Mouse (Mus musculus): ENCODE measurements around the gene Gpr55. TPM values are rescaled to one million over a fixed set of nuclear protein-coding genes. Genes with fewer than 3 reads are reported as not detected.

Gene Gpr55
- 9.4 TPM for polyA plus RNA-seq (2014; fragmentation: Illumina TruSeq; extraction: RNeasy Lipid Tissue Mini Kit (QIAGEN cat#74804); ENCODE audit: low read depth, low replicate concordance)

DNA sequence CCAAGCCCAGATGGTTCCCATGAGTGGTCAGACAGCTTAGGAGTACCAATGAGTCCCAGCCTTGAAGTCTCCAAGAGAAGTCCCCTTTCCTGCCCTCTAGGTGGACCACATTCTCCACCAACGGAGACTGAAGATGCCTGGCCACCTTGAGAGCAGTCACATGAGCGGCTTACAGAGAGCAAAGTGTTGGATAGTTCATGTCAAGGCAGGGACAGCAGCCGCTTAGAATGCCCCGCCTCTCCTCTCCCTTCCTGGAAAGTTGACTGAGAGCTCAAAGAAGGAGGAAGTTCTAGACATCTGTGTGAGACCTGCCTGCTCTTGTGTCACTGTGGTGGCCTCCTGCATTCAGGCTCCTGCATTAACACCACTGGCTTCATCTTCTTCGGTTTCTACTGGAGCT lies at the start of gene Gpr55:
Gpr55 (minus strand) TSS at position 135 of the 400 bp plus-strand sequence.

DNA sequence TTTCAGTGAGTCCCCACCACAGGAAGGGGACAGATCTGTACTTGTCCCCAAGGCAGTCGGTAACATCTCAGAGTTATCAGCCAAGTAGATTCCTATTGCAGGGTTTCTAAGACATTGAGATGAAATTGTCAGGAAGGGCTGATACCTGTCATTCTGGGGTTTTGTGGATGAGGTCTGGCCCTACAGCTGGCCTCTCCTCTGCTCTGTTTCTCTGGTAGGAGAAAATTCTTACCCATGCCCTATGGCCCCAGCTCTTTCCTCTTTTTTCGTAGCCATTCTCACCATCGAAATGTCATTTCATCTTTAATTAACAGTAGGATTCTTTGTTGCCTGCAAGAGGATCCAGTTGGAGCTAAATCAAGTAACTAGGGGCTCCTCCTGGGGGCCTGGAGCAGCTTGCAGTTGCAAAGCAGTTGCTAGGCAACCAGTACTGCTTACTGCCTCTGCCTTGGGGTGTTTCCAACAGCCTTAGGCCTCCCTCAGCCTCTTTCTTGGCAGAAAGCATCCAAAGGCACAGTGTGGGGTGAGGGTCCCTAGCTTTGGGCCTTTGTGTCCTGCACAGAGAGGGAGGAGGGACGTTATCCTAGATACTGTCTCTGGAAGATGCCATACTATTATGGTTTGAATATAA lies 32.6 kb downstream of the Gpr55 start, which contains the start of gene 4933407L21Rik:
4933407L21Rik (plus strand) TSS at position 427 of the 631 bp plus-strand sequence.

GRCm38 (mm10) chr1:85894231-85894747 lies 66.5 kb downstream of the Gpr55 start, which contains the start of gene Itm2c:
TSS of gene Itm2c (plus strand) at chr1:85894281.

Other genes starting within 250 kb of the Gpr55 start
- 2.6 TPM for gene A630001G21Rik, start 182.4 kb downstream of the Gpr55 start, polyA plus RNA-seq (2014; fragmentation: Illumina TruSeq; extraction: RNeasy Lipid Tissue Mini Kit (QIAGEN cat#74804); ENCODE audit: low read depth, low replicate concordance)
- gene Cab39, start 167.6 kb downstream of the Gpr55 start, polyA plus RNA-seq (2014; fragmentation: Illumina TruSeq; extraction: RNeasy Lipid Tissue Mini Kit (QIAGEN cat#74804); ENCODE audit: low read depth, low replicate concordance), result 307 TPM
- 24.6 TPM for gene Itm2c, start 66.7 kb downstream of the Gpr55 start, polyA plus RNA-seq (2014; fragmentation: Illumina TruSeq; extraction: RNeasy Lipid Tissue Mini Kit (QIAGEN cat#74804); ENCODE audit: low read depth, low replicate concordance)
- gene 4933407L21Rik, start 32.5 kb downstream of the Gpr55 start, polyA plus RNA-seq (2014; fragmentation: Illumina TruSeq; extraction: RNeasy Lipid Tissue Mini Kit (QIAGEN cat#74804); ENCODE audit: low read depth, low replicate concordance), result not detected
- gene Spata3, start 55.8 kb upstream of the Gpr55 start, polyA plus RNA-seq (2014; fragmentation: Illumina TruSeq; extraction: RNeasy Lipid Tissue Mini Kit (QIAGEN cat#74804); ENCODE audit: low read depth, low replicate concordance), result not detected
- 0.64 TPM for gene 2810459M11Rik, start 84.9 kb upstream of the Gpr55 start, polyA plus RNA-seq (2014; fragmentation: Illumina TruSeq; extraction: RNeasy Lipid Tissue Mini Kit (QIAGEN cat#74804); ENCODE audit: low read depth, low replicate concordance)
- 300 TPM for gene Psmd1, start 103.4 kb upstream of the Gpr55 start, polyA plus RNA-seq (2014; fragmentation: Illumina TruSeq; extraction: RNeasy Lipid Tissue Mini Kit (QIAGEN cat#74804); ENCODE audit: low read depth, low replicate concordance)
- not detected for gene Htr2b, start 151.0 kb upstream of the Gpr55 start, polyA plus RNA-seq (2014; fragmentation: Illumina TruSeq; extraction: RNeasy Lipid Tissue Mini Kit (QIAGEN cat#74804); ENCODE audit: low read depth, low replicate concordance)
- gene Gm21972, start 172.6 kb upstream of the Gpr55 start, polyA plus RNA-seq (2014; fragmentation: Illumina TruSeq; extraction: RNeasy Lipid Tissue Mini Kit (QIAGEN cat#74804); ENCODE audit: low read depth, low replicate concordance), result not detected
- 5.1 TPM for gene Armc9, start 193.8 kb upstream of the Gpr55 start, polyA plus RNA-seq (2014; fragmentation: Illumina TruSeq; extraction: RNeasy Lipid Tissue Mini Kit (QIAGEN cat#74804); ENCODE audit: low read depth, low replicate concordance)

All from adrenal gland, adult 10 weeks (tissue).